Comparison of ENCODE assay signal across 26 mouse cellular contexts in genomic region chr15:97256411-97256810, GRCm38 (mm10). TPM values are rescaled to one million over a fixed set of nuclear protein-coding genes. Genes with fewer than 3 reads are reported as not detected.
A peak's percentile ranks its signal among the peaks of the same experiment; 100 is the strongest.
DNase-seq lines count a peak whose midpoint lies in the region; ATAC-seq and TF ChIP-seq lines count a peak whose summit lies in the region.
"Had no signal": no experiment of that assay in that cellular context is flagged by ENCODE, and none has a peak within 500 bp of the region (broad histone marks: within the 10 kb centered on the region; RNA-seq: fewer than 3 reads in every experiment).

No protein-coding gene starts in this region.

- H3K36me3 ChIP-seq in kidney, embryonic 16.5 days (ENCODE audit: insufficient read depth, low read length): no peaks in the 10 kb centered on the region
- H3K36me3 ChIP-seq in kidney, adult 2 months (ENCODE audit: control insufficient read depth, insufficient read depth, low read length): no peaks in the 10 kb centered on the region
- H3K36me3 ChIP-seq in ES-E14 (ENCODE audit: control insufficient read depth, insufficient read depth, low read length, poor library complexity, severe bottlenecking): no peaks in the 10 kb centered on the region
- H3K36me3 ChIP-seq: embryonic facial prominence, embryonic 13.5 days; embryonic facial prominence, embryonic 15.5 days; forebrain, embryonic 10.5 days; forebrain, embryonic 12.5 days had no signal

- no peak overlapping the region for H3K9ac ChIP-seq in kidney, embryonic 16.5 days (replicated peaks; ENCODE audit: low read length)
- H3K9ac ChIP-seq in ES-E14 (ENCODE audit: insufficient read depth, low read depth, low read length, poor library complexity, severe bottlenecking): peak overlapping the region; percentile 1; the same call in 1 of the 2 replicates
- H3K9ac ChIP-seq: embryonic facial prominence, embryonic 13.5 days; embryonic facial prominence, embryonic 15.5 days; forebrain, embryonic 12.5 days had no signal

- no peak overlapping the region for H3K4me3 ChIP-seq in kidney, embryonic 16.5 days (ENCODE audit: low read length)
- no peak overlapping the region for H3K4me3 ChIP-seq in kidney, adult 2 months (ENCODE audit: insufficient read depth, low read depth, low read length)
- peak overlapping the region in 1 of 2 experiments; percentile 60; a peak in 2 of 4 replicates for H3K4me3 ChIP-seq in ES-E14 (ENCODE audit: insufficient read depth in 1 of 2, low read depth in 1 of 2, low read length in 2 of 2, poor library complexity in 1 of 2, severe bottlenecking in 1 of 2)
- H3K4me3 ChIP-seq: embryonic facial prominence, embryonic 13.5 days; embryonic facial prominence, embryonic 15.5 days; erythroblast, embryonic 14.5 days; forebrain, embryonic 10.5 days; forebrain, embryonic 12.5 days had no signal

- no peaks in the 10 kb centered on the region for H3K27me3 ChIP-seq in kidney, embryonic 16.5 days (ENCODE audit: insufficient read depth, low read length)
- H3K27me3 ChIP-seq in kidney, adult 2 months (replicated peaks; ENCODE audit: control insufficient read depth, insufficient read depth, low read length): no peaks in the 10 kb centered on the region
- H3K27me3 ChIP-seq: embryonic facial prominence, embryonic 13.5 days; embryonic facial prominence, embryonic 15.5 days; forebrain, embryonic 12.5 days had no signal

- no peak for TF ChIP-seq CTCF in kidney, adult 2 months (conservative IDR thresholded peaks at IDR 0.05; ENCODE audit: insufficient read depth, insufficient read length, low read depth, low read length)

- DNase-seq in heart, adult 11 months: peak; percentile 80
- no peak for DNase-seq in heart, postnatal 4 days
- DNase-seq in kidney, adult 2 months: no peak
- DNase-seq in A20 (ENCODE audit: low read depth, low spot score) (peak; percentile 93), ES-E14 (ENCODE audit: low read depth, low spot score) (no peak)
- no peak for DNase-seq in gastrocnemius, postnatal 14 days
- DNase-seq in testis, postnatal 10 days (ENCODE audit: low spot score): no peak
- DNase-seq: adrenal gland, postnatal 10 days; adrenal gland, postnatal 25 days; cerebellum, adult 11 months; cerebellum, adult 18-20 months; cerebellum, adult 8-10 months; cerebellum, adult 9-11 months; cerebellum, postnatal 14 days; cerebellum, postnatal 36 days; embryo, embryonic 11 days had no signal

- H3K27ac ChIP-seq in kidney, embryonic 16.5 days (ENCODE audit: low read length): 0 out of 2 replicates have a peak overlapping the region, but pooled peaks have one; percentile 57
- H3K27ac ChIP-seq in kidney, adult 2 months (ENCODE audit: insufficient read depth, low read depth, low read length): no peak overlapping the region
- H3K27ac ChIP-seq in ES-E14 (ENCODE audit: insufficient read depth, low read depth, low read length, poor library complexity, severe bottlenecking): no peak overlapping the region
- H3K27ac ChIP-seq: embryonic facial prominence, embryonic 13.5 days; embryonic facial prominence, embryonic 15.5 days; forebrain, embryonic 10.5 days; forebrain, embryonic 12.5 days had no signal

- in situ Hi-C loops in ES-E14 (cut with MboI; ENCODE audit: low sequenced_read_pairs in 2 of 2, unreplicated experiment in 2 of 2): no loop called here

- no peak for ATAC-seq in kidney, embryonic 16.5 days (ENCODE audit: low FRiP score, low TSS enrichment)
- ATAC-seq: activated CD4-positive, CD25-positive, alpha-beta regulatory T cell, adult 4 months; forebrain, embryonic 14.5 days; forebrain, embryonic 16.5 days had no signal

- no peaks in the 10 kb centered on the region for H3K9me3 ChIP-seq in kidney, embryonic 16.5 days (ENCODE audit: low read length)
- H3K9me3 ChIP-seq in ES-E14 (ENCODE audit: control insufficient read depth, insufficient read depth, low read depth, low read length): no peaks in the 10 kb centered on the region
- H3K9me3 ChIP-seq: embryonic facial prominence, embryonic 13.5 days; embryonic facial prominence, embryonic 15.5 days; forebrain, embryonic 10.5 days; forebrain, embryonic 12.5 days had no signal

- intact Hi-C loops in gastrocnemius, postnatal 14 days (cut with DNase I; ENCODE audit: low total_unique reads): no loop called here

- 84% methylated on average over 11 of the region's 11 CpGs for WGBS in kidney, embryonic 16.5 days
- 81% methylated on average over 11 of the region's 11 CpGs for WGBS in kidney, adult 2 months

- H3K4me1 ChIP-seq in kidney, embryonic 16.5 days (ENCODE audit: insufficient read depth, low read length): peaks cover 23% of the 10 kb centered on the region
- no peaks in the 10 kb centered on the region for H3K4me1 ChIP-seq in kidney, adult 2 months (ENCODE audit: control insufficient read depth, insufficient read depth, low read length)
- peaks cover 3% of the 10 kb centered on the region in 2 experiments; a peak in 3 of 4 replicates for H3K4me1 ChIP-seq in ES-E14 (ENCODE audit: control insufficient read depth in 2 of 2, insufficient read depth in 2 of 2, low read length in 2 of 2, poor library complexity in 1 of 2)
- H3K4me1 ChIP-seq: embryonic facial prominence, embryonic 15.5 days; forebrain, embryonic 10.5 days; forebrain, embryonic 12.5 days had no signal

- H3K4me2 ChIP-seq in kidney, embryonic 16.5 days (replicated peaks; ENCODE audit: low read depth, low read length): no peak overlapping the region
- H3K4me2 ChIP-seq: embryonic facial prominence, embryonic 13.5 days; embryonic facial prominence, embryonic 15.5 days; forebrain, embryonic 12.5 days had no signal

- no peak for TF ChIP-seq POLR2A in kidney, adult 2 months (IDR thresholded peaks at IDR 0.05; ENCODE audit: low read depth, low read length)

TF ChIP-seq in ES-E14, 5 proteins besides CTCF, POLR2A, EP300 and RAD21:
- TF ChIP-seq CHD2 (IDR thresholded peaks at IDR 0.05; ENCODE audit: low read depth, low read length) (no peak), ZNF384 (IDR thresholded peaks at IDR 0.05; ENCODE audit: low read depth, low read length) (no peak), HCFC1 (IDR thresholded peaks at IDR 0.05; ENCODE audit: borderline replicate concordance, insufficient read depth, low read length) (no peak), MAFK (IDR thresholded peaks at IDR 0.05; ENCODE audit: insufficient read depth, low read depth, low read length) (no peak), ZC3H11A (IDR thresholded peaks at IDR 0.05; ENCODE audit: borderline replicate concordance, low read depth, low read length) (no peak)

RNA-seq across cellular contexts. Expression of gene Amigo2, which starts 9.3 kb away (rescaled TPM):
- total RNA-seq in heart, postnatal 4 days (2021): 1 to 10 TPM; 6.2 to 6.8 TPM
- 11.4 and 12.8 TPM in 2 replicates for polyA plus RNA-seq in kidney, embryonic 16.5 days (2015; fragmentation: Nextera tagmentation; extraction: Ambion mirVana)
- polyA plus RNA-seq in kidney, adult 2 months (2012; rRNA removed): 0.77 and 0.99 TPM in 2 replicates
- total RNA-seq in ES-E14 (2012; rRNA removed): 7.2 and 8.5 TPM in 2 replicates
- 1 to 10 TPM; 2.3 to 3.3 TPM for total RNA-seq in gastrocnemius, postnatal 14 days (2021)
- total RNA-seq: MEL had no signal
- polyA plus RNA-seq: erythroblast, embryonic 14.5 days had no signal

RNA-seq across cellular contexts. Expression of gene Pced1b, which starts 9.5 kb away (rescaled TPM):
- total RNA-seq in heart, postnatal 4 days (2021): 1 to 10 TPM; 4.8 to 5.1 TPM
- polyA plus RNA-seq in kidney, embryonic 16.5 days (2015; fragmentation: Nextera tagmentation; extraction: Ambion mirVana): 6.0 and 6.3 TPM in 2 replicates
- 5.4 and 8.2 TPM in 2 replicates for polyA plus RNA-seq in kidney, adult 2 months (2012; rRNA removed)
- 25.5 and 29.0 TPM in 2 replicates for total RNA-seq in ES-E14 (2012; rRNA removed)
- total RNA-seq in gastrocnemius, postnatal 14 days (2021): 1 to 10 TPM; 3.7 to 4.1 TPM

Comparison
In these comparisons a context has a peak if more than half of its experiments do, and no peak if none do; other contexts are left out.
1. DNase-seq: peak in heart, adult 11 months (single experiment) and A20 (single experiment); none in heart, postnatal 4 days (single experiment), kidney, adult 2 months (single experiment), ES-E14 (single experiment), gastrocnemius, postnatal 14 days (single experiment) and testis, postnatal 10 days (single experiment).